Mouse (Mus musculus) midbrain, embryonic 12.5 days (tissue): Measurements from ENCODE around the gene Npl. TPM values are rescaled to one million over a fixed set of nuclear protein-coding genes. Genes with fewer than 3 reads are reported as not detected.
A peak's percentile ranks its signal among the peaks of the same experiment; 100 is the strongest.

Experiments
- ATAC-seq: fragments of 200-750 bp; cut with Nextera tagmentation; 2 replicates; pipeline ENCODE4 v1.8.0; 2017; ENCODE audit warnings: low read depth, moderate TSS enrichment, moderate library complexity; ENCODE audit not compliant: low FRiP score
- H3K27ac ChIP-seq: fragments of 300-500 bp; sonication (generic); replicated peaks from 2 replicates; pipeline ENCODE4 v1.5.1; 2016; ENCODE audit warnings: mild to moderate bottlenecking
- H3K27me3 ChIP-seq: fragments of 300-500 bp; sonication (generic); 2 replicates; pipeline ENCODE4 v1.6.1; 2016; ENCODE audit warnings: mild to moderate bottlenecking
- H3K36me3 ChIP-seq: fragments of 300-500 bp; sonication (generic); 2 replicates; pipeline ENCODE4 v1.6.1; 2016
- H3K4me1 ChIP-seq: fragments of 300-500 bp; sonication (generic); 2 replicates; pipeline ENCODE4 v1.6.1; 2016
- H3K4me2 ChIP-seq: fragments of 300-500 bp; sonication (generic); replicated peaks from 2 replicates; pipeline ENCODE4 v1.6.1; 2016; ENCODE audit warnings: mild to moderate bottlenecking, moderate library complexity
- H3K4me3 ChIP-seq: fragments of 300-500 bp; sonication (generic); 2 replicates; pipeline ENCODE4 v1.5.1; 2016; ENCODE audit warnings: mild to moderate bottlenecking
- H3K9ac ChIP-seq: fragments of 300-500 bp; sonication (generic); replicated peaks from 2 replicates; pipeline ENCODE4 v1.6.1; 2016; ENCODE audit warnings: mild to moderate bottlenecking, moderate library complexity
- H3K9me3 ChIP-seq: fragments of 300-500 bp; sonication (generic); 2 replicates; pipeline ENCODE4 v1.6.1; 2016; ENCODE audit warnings: mild to moderate bottlenecking
- WGBS: fragments of 180-500 bp; shearing (Covaris S2); methylation state at CpG from one replicate; pipeline ENCODE4 v1.1.7; 2016; 5-methylcytosine and 5-hydroxymethylcytosine counted together
- polyA plus RNA-seq: library from polyadenylated mRNA; unstranded; fragments of >200 nt; fragmentation: Nextera tagmentation; extraction: Ambion mirVana; gene quantifications from 2 replicates; pipeline ENCODE4 v1.2.1, GENCODE M21; 2016

Npl gene
- polyA plus RNA-seq, 1 experiment from 2014 or later = 16.7 TPM

GRCm38 (mm10) chr1:153501644-153502321 lies 48.1 kb downstream of the Npl start:
- Histone ChIP-seq H3K27ac (no peak overlapping the region), H3K4me2 (no peak overlapping the region), H3K4me3 (no peak overlapping the region), H3K4me1 (no peaks in the 10 kb centered on the region), H3K36me3 (no peaks in the 10 kb centered on the region), H3K27me3 (no peaks in the 10 kb centered on the region), H3K9ac (no peak overlapping the region), H3K9me3 (no peaks in the 10 kb centered on the region)
- no peak for ATAC-seq
- 56% methylated on average over 5 of the region's 5 CpGs for WGBS

GRCm38 (mm10) chr1:153500030-153500429 lies 49.8 kb downstream of the Npl start:
- no peak for ATAC-seq
- no peak overlapping the region for H3K4me2 ChIP-seq
- 90% methylated on average over 9 of the region's 9 CpGs for WGBS

GRCm38 (mm10) chr1:153496030-153496429 lies 53.8 kb downstream of the Npl start:
- H3K27me3 ChIP-seq = no peaks in the 10 kb centered on the region
- no peak overlapping the region for H3K4me2 ChIP-seq
- H3K36me3 ChIP-seq = no peaks in the 10 kb centered on the region
- no peak for ATAC-seq
- H3K9me3 ChIP-seq = no peaks in the 10 kb centered on the region
- H3K9ac ChIP-seq = no peak overlapping the region
- WGBS = 74% methylated on average over 3 of the region's 3 CpGs
- H3K27ac ChIP-seq = no peak overlapping the region
- no peaks in the 10 kb centered on the region; the same call in 1 of the 2 replicates for H3K4me1 ChIP-seq
- H3K4me3 ChIP-seq = no peak overlapping the region

More at GRCm38 (mm10) chr1:153500030-153500429, 49.8 kb downstream of the Npl start:
- Histone ChIP-seq H3K4me1 (no peaks in the 10 kb centered on the region), H3K9me3 (no peaks in the 10 kb centered on the region), H3K27me3 (no peaks in the 10 kb centered on the region), H3K27ac (no peak overlapping the region), H3K9ac (no peak overlapping the region), H3K4me3 (no peak overlapping the region), H3K36me3 (no peaks in the 10 kb centered on the region)

GRCm38 (mm10) chr1:153493931-153494330 lies 55.9 kb downstream of the Npl start:
- no peaks in the 10 kb centered on the region for H3K9me3 ChIP-seq
- ATAC-seq = no peak
- H3K4me2 ChIP-seq = no peak overlapping the region
- H3K27me3 ChIP-seq = no peaks in the 10 kb centered on the region
- no peaks in the 10 kb centered on the region; the same call in 1 of the 2 replicates for H3K4me1 ChIP-seq
- H3K4me3 ChIP-seq = no peak overlapping the region
- no peak overlapping the region for H3K27ac ChIP-seq
- H3K9ac ChIP-seq = no peak overlapping the region
- H3K36me3 ChIP-seq = no peaks in the 10 kb centered on the region
- WGBS = 30% methylated on average over 6 of the region's 6 CpGs

- H3K36me3 ChIP-seq = no peaks in the 10 kb centered on the region
- no peak for ATAC-seq
- H3K4me1 ChIP-seq = no peaks in the 10 kb centered on the region; the same call in 1 of the 2 replicates
- no peak overlapping the region for H3K9ac ChIP-seq
- no peak overlapping the region for H3K4me2 ChIP-seq
- H3K27me3 ChIP-seq = no peaks in the 10 kb centered on the region
- H3K27ac ChIP-seq = no peak overlapping the region
- 16% methylated on average over 4 of the region's 4 CpGs for WGBS
- H3K9me3 ChIP-seq = no peaks in the 10 kb centered on the region
- H3K4me3 ChIP-seq = no peak overlapping the region
These were observed 56.5 kb downstream of the Npl start for GRCm38 (mm10) chr1:153493338-153493737.

- no peak for ATAC-seq
- no peak overlapping the region for H3K4me2 ChIP-seq
- no peak overlapping the region for H3K9ac ChIP-seq
- no peaks in the 10 kb centered on the region; the same call in 1 of the 2 replicates for H3K4me1 ChIP-seq
- no peak overlapping the region for H3K4me3 ChIP-seq
- WGBS = 78% methylated on average over 1 of the region's 1 CpGs
- H3K9me3 ChIP-seq = no peaks in the 10 kb centered on the region
- H3K27ac ChIP-seq = no peak overlapping the region
- no peaks in the 10 kb centered on the region for H3K36me3 ChIP-seq
- H3K27me3 ChIP-seq = no peaks in the 10 kb centered on the region
These were observed 58.0 kb downstream of the Npl start for GRCm38 (mm10) chr1:153491822-153492221.

- Histone ChIP-seq H3K27ac (no peak overlapping the region), H3K4me3 (no peak overlapping the region), H3K9ac (no peak overlapping the region), H3K36me3 (no peaks in the 10 kb centered on the region), H3K4me1 (no peaks in the 10 kb centered on the region; the same call in 1 of the 2 replicates), H3K27me3 (no peaks in the 10 kb centered on the region), H3K4me2 (no peak overlapping the region), H3K9me3 (no peaks in the 10 kb centered on the region)
- ATAC-seq = no peak
- 86% methylated on average over 2 of the region's 2 CpGs for WGBS
These were observed 58.5 kb downstream of the Npl start for GRCm38 (mm10) chr1:153491345-153491744.

- Histone ChIP-seq H3K9ac (no peak overlapping the region), H3K27me3 (no peaks in the 10 kb centered on the region), H3K36me3 (no peaks in the 10 kb centered on the region), H3K27ac (no peak overlapping the region), H3K4me2 (no peak overlapping the region), H3K9me3 (no peaks in the 10 kb centered on the region), H3K4me3 (no peak overlapping the region), H3K4me1 (peaks cover 10% of the 10 kb centered on the region)
- ATAC-seq = no peak
- 90% methylated on average over 4 of the region's 4 CpGs for WGBS
These were observed 59.9 kb downstream of the Npl start for GRCm38 (mm10) chr1:153489963-153490362.

- ATAC-seq = no peak
- Histone ChIP-seq H3K27me3 (no peaks in the 10 kb centered on the region), H3K4me1 (peaks cover 14% of the 10 kb centered on the region), H3K9me3 (no peaks in the 10 kb centered on the region), H3K9ac (no peak overlapping the region), H3K4me2 (no peak overlapping the region), H3K27ac (no peak overlapping the region), H3K36me3 (no peaks in the 10 kb centered on the region), H3K4me3 (no peak overlapping the region)
- 44% methylated on average over 2 of the region's 2 CpGs for WGBS
These were observed 60.3 kb downstream of the Npl start for GRCm38 (mm10) chr1:153489540-153489939.

- Histone ChIP-seq H3K9ac (no peak overlapping the region), H3K4me3 (no peak overlapping the region), H3K4me1 (peaks cover 18% of the 10 kb centered on the region), H3K9me3 (no peaks in the 10 kb centered on the region), H3K27ac (no peak overlapping the region), H3K4me2 (no peak overlapping the region), H3K36me3 (no peaks in the 10 kb centered on the region), H3K27me3 (no peaks in the 10 kb centered on the region)
- ATAC-seq = no peak
- WGBS = 50% methylated on average over 7 of the region's 7 CpGs
These were observed 60.7 kb downstream of the Npl start for GRCm38 (mm10) chr1:153489132-153489531.

GRCm38 (mm10) chr1:153487500-153487879 lies 62.4 kb downstream of the Npl start, which contains the start of gene Dhx9:
Gene Dhx9 (minus strand): TSS chr1:153487660.
- Histone ChIP-seq H3K9ac (peak within 1 kb of the TSS; percentile 98), H3K27me3 (no peaks in the 10 kb centered on the region), H3K4me2 (peak within 1 kb of the TSS; percentile 91), H3K36me3 (peaks cover 2% of the 10 kb centered on the region; the same call in 1 of the 2 replicates), H3K27ac (peak within 1 kb of the TSS; percentile 94), H3K4me3 (peak within 1 kb of the TSS; percentile 100), H3K9me3 (no peaks in the 10 kb centered on the region), H3K4me1 (peaks cover 25% of the 10 kb centered on the region)
- peak; percentile 90 for ATAC-seq
- WGBS = under 1% methylated on average over 35 of the region's 35 CpGs

- peak; percentile 80 for ATAC-seq
- under 1% methylated on average over 64 of the region's 64 CpGs for WGBS
- H3K27me3 ChIP-seq = no peaks in the 10 kb centered on the region
- no peaks in the 10 kb centered on the region for H3K9me3 ChIP-seq
- H3K9ac ChIP-seq = peak overlapping the region; percentile 98
- peak overlapping the region; percentile 91 for H3K4me2 ChIP-seq
- peak overlapping the region; percentile 100 for H3K4me3 ChIP-seq
- H3K27ac ChIP-seq = peak overlapping the region; percentile 94
- peaks cover 25% of the 10 kb centered on the region for H3K4me1 ChIP-seq
- peaks cover 8% of the 10 kb centered on the region; the same call in 1 of the 2 replicates for H3K36me3 ChIP-seq
These were observed 62.9 kb downstream of the Npl start for GRCm38 (mm10) chr1:153486767-153487499.
